Mouse (Mus musculus): ENCODE results near the gene Rictor.
"Not testable (repeated sequence)": the region's sequence is repeated elsewhere in the genome, so short reads cannot be mapped to it uniquely, and the experiment has no call there.

Gene Rictor

DNA sequence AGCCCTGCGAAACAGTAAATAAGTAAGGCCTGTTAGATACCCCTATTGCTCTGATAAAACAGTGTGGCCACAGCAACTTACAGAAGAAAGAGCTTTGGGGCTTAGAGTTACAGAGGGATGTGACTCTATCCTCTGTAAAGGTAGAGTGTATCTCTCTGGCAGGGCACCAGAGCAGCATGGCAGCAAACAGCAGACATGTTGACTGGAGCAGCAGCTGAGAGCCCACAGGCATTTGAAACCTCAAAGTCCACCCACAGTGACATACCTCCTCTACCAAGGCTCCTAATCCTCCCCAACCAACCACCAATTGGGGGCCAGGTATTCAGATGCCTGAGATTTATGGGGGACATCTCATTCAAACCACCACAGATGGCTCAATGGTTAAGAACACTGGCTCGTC is 31.0 kb downstream of the Rictor start:
- no peak for DNase-seq (ENCODE audit: low spot score)

DNA sequence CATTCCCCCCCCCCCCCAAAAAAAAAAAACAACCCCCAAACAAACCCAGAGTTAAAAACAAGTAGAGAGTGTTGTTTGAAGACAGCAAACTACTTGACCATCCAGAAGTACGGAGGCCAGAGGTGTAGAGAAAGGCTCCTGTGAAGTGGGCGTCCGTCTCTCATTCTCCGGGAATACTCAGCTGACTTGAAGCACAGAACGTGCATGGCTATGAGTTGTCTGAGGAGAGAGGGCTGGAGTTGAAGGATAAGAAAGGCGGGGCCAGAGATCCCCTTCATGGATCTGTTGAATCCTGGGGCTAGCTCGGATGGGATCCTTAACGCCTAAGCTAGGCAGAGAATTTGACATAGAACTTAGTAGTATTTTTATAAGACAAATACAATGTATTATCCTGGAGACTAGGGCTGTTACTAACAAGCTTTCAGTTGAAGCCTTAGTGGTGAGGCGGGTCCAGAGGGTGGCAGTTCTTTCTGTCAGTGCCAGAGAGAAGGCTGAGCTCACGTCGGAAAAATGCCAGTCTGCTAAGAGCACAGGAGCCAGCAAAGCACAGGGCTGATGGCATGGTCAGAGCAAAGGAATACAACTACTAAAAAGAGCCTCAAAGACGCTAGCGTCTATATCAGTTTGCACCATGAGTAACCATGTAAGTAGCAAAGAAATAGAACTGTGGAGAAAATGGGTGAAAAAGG is 34.3 kb downstream of the Rictor start:
- no peak for DNase-seq (ENCODE audit: low spot score)

GRCm38 (mm10) chr15:6743723-6744122 is 35.5 kb downstream of the Rictor start:
- DNase-seq (ENCODE audit: low spot score) = no peak

GRCm38 (mm10) chr15:6746301-6746983 is 38.3 kb downstream of the Rictor start:
- DNase-seq (ENCODE audit: low spot score) = not testable (repeated sequence)

GRCm38 (mm10) chr15:6747001-6747400 is 38.8 kb downstream of the Rictor start:
- DNase-seq (ENCODE audit: low spot score) = no peak

DNA sequence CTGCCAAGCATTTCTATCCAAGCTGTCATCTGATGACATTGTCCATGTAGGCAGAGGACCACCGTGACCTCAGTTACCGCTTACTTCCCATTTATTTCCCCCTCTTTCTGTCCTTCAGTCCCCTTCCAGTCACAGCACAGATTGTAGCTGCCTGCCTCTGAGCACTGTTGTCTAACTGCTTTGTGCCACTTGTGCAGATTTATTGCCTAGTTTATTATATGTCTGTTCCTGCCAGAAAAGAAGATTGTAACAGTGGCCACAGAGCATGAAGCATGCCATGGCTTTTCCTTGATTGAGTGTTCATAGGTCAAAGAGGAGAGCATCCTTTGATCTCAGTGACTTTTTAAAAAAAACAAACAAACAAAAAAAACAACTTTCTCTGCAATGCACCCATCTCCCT is 46.2 kb downstream of the Rictor start:
- DNase-seq (ENCODE audit: low spot score) = no peak

DNA sequence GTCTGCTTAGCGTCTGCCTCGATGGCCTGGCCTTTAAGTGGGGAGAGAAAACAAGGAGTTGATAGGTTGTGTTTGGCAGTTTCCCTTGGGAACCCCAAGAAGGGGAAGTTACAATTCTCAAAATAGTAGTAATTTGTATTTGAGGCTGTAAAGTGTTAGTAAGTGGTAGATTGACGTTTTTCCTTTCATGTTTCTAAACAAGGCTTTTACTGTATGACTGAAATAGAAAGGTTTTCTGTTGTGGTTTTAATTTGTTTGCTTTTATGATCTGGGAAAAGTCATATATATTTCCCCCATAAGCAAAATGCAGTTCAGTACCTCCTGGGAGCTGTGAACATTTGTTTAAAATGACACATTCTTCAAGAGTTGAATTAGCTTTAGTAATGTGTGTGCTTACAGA is 64.1 kb downstream of the Rictor start:
- DNase-seq (ENCODE audit: low spot score) = no peak

DNA sequence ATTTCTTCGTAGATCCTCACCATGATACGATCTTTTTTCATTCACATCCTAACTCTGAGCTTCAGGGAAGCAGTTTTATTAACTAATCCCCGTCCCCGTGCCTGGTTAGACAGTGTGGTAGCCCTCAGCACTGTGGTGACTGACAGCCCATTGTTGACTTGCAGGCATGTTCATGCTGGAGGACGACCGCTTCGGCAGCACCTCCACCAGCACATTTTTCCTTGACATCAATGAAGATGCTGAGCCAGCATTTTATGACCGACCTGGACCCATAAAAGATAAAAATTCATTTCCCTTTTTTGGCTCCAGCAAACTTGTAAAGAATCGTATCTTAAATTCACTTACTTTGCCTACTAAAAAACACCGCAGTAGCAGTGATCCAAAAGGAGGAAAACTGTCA is 78.0 kb downstream of the Rictor start:
- DNase-seq (ENCODE audit: low spot score) = no peak

GRCm38 (mm10) chr15:6787236-6787635 is 79.1 kb downstream of the Rictor start:
- no peak for DNase-seq (ENCODE audit: low spot score)

- DNase-seq (ENCODE audit: low spot score) = no peak
Observed at GRCm38 (mm10) chr15:6790011-6790410, 81.8 kb downstream of the Rictor start.

DNA sequence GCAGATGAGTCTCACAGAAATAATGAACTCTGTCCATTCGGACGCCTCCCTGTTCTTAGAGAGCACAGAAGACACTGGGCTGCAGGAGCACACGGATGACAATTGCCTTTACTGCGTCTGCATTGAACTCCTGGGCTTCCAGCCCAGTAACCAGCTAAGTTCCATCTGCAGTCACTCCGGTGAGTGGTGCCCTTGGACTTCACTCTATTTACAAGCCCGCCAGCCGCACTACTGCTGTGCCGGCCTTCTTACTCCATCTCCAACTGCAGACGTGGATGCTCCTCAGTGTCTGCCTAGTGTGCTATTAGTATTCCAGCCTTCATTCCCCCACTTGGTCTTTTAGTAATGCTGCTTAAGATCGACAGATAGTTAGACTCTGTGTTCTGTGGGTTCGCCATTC is 83.5 kb downstream of the Rictor start:
- DNase-seq (ENCODE audit: low spot score) = no peak

DNA sequence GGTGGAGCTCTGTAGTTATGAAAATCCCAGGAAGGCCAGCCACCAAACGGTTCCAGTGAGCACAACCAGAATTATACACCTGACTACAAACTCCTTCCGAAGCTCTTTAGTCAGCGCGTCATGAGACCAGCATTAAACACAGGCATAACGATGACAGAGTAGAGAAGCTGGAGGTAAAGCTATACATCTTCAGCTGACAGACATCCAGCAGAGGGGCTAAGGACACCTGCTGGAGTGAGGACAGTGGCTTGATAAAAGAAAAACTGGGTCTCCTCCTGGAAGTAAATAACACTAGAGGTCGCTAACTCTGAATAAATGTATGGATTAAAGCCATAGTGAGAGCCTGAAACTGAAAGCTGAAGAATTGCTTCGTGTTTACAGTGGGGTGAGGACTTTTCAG is 84.7 kb downstream of the Rictor start:
- no peak for DNase-seq (ENCODE audit: low spot score)

DNA sequence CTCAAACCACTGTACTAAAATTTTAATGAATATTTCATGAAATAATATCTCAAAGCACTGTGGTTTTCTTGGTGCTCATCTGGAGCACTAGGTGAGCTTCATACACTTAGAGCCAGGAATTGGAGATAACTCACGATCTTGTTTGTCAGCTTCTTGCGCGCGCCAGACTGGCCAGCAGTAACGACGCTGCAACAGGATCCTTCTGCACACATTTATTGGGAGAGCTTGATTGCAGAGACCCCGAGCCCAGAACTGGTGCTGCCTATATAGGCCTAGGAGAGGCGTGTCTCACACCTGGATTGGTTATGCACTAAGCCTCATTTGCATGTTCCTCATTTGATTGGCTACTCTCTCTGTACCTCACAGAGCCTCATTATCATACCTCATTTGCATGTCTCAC is 93.0 kb downstream of the Rictor start:
- not testable (repeated sequence) for DNase-seq (ENCODE audit: low spot score)

DNA sequence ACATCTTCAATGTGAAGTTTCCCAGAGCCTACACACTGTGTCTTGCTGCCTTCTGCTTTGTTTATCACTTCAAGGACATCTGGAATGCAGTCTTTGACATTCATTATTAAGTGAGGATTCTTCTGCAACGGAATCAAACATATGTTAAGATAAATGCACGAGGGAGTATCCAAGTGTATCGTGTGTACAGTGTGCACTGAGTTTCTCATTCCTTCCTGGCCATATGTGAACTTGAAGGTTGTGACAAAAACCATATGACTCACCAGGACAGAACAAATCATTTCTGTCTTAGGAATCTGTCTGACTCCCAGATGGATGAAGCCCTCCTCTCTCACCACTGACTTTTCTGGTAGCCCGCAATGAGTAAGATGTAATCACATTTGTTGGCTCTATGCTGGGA is 107.6 kb downstream of the Rictor start:
- DNase-seq (ENCODE audit: low spot score) = no peak

DNA sequence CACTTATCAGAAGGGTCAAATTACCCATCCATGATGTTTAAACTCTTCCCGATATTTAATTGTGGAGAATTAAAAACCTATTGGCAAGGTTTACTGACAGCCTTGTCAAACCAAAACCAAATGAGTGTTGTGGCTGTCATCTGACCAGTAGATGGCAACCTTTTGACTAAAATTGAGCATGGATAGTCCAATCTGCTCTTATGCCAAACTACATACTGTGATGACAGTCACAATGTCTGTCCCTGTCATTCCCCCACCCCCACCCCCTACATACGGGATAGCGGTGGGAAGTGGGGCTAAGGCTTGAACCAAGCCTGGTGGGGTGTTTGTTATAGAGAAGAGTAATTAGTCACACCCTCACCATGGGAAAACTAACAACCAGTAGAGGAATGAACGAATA is 132.0 kb downstream of the Rictor start:
- peak; percentile 62 for DNase-seq (ENCODE audit: low spot score)

- peak; percentile 51 for DNase-seq (ENCODE audit: low spot score)
Observed at GRCm38 (mm10) chr15:6849851-6850250, 141.7 kb downstream of the Rictor start.

All from retina, embryonic 14.5 days (tissue).